Mouse (Mus musculus) adrenal gland, postnatal 10 days (tissue): ENCODE data around the gene Slc25a47. TPM values are rescaled to one million over a fixed set of nuclear protein-coding genes. Genes with fewer than 3 reads are reported as not detected.
"Not testable (repeated sequence)": the region's sequence is repeated elsewhere in the genome, so short reads cannot be mapped to it uniquely, and the experiment has no call there.

Experiments
- DNase-seq: peaks from one replicate; pipeline ENCODE4 v3.0.0; 2021; ENCODE audit warnings: mixed read lengths
- total RNA-seq, 2 experiments: library from RNA; stranded (reverse); gene quantifications; 2 replicates each; pipeline ENCODE4 v1.2.3; 2021

The Slc25a47 gene
- total RNA-seq, 2 experiments from 2014 or later: 49.1 to 181 TPM

GRCm38 (mm10) chr12:108826282-108826957, 9.4 kb upstream of the Slc25a47 start:
- no peak for DNase-seq

GRCm38 (mm10) chr12:108826958-108827535, 8.8 kb upstream of the Slc25a47 start:
- DNase-seq: no peak

DNA sequence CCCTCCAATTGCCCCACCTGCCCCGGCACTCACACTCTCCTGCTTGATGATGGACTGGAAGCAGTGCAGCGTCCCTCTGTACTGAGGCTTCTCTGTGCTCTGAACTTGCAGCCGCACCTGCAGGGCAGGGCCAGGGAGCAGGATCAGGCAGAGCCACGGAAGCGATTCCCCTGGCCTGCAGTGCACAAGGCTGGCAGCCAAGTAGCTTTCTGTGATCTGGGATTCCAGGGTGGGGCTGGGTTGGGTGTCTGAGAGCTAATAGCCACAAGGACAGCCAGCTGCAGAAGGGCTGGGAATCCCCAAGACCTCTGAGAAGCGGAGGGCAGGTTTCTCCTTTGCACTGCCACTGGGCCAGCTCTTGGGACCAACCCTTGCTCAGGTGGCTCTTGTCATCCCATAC, 8.2 kb upstream of the Slc25a47 start:
- DNase-seq: no peak

- no peak for DNase-seq
Observed at GRCm38 (mm10) chr12:108829636-108830035, 6.2 kb upstream of the Slc25a47 start.

DNA sequence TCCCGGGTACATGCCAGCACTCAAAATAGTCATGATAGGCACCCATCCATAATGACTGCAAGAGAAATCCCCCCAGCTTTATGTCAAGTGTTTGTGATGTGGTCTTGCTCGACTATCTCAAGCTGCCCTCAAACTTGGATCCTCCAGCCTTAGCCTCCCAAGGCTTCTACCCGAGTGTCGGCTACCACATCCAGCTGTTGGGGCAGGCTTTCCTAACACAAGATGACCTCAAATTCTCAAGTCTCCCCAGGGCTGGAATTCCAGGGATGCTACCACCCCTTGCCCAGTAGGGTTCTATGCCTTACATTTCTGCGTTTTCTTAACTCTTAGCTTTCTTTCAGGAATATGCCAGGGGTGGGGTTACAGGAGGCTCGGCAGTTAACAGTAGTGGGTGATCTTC, 5.5 kb upstream of the Slc25a47 start:
- no peak for DNase-seq

DNA sequence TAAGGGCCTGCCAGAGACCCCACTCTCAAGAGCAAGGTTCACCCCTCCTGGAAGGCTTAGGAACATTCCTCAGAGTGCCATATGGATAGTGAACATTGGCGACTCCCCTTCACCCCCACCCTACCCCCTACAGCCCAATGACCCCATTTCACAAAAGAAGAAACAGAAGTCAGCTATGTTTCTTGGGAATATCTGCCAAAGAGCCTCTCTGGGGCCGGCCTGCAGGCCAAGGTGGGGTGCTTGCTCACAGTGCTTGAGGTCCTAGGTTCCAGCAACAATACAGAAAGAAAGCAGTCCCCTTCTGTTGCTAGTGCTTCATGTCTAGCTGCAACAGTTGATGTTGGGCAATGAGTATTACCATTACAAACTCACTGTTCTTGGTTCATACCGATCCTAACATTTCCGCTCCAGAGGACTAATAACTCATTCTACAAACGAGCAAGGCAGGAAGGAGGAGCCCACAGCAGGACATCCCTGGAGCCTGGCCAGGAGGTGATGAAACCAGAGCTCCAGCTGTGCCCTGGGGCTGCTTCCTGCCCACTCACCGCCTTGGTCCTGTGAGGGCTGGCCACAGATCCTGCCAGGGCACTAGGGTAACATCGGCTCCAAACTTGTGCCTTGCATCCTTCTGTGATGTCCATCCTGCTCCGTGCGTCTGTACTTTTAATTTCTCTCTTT, 3.7 kb upstream of the Slc25a47 start:
- DNase-seq: peak; percentile 95

- peak; percentile 80 for DNase-seq
Observed at GRCm38 (mm10) chr12:108832851-108833250, 3.0 kb upstream of the Slc25a47 start.

- DNase-seq: no peak
Observed at GRCm38 (mm10) chr12:108833408-108833807, 2.4 kb upstream of the Slc25a47 start.

GRCm38 (mm10) chr12:108834337-108834736, 1.5 kb upstream of the Slc25a47 start:
- no peak for DNase-seq

- no peak for DNase-seq
Observed at GRCm38 (mm10) chr12:108834786-108835185, 1.1 kb upstream of the Slc25a47 start.

DNA sequence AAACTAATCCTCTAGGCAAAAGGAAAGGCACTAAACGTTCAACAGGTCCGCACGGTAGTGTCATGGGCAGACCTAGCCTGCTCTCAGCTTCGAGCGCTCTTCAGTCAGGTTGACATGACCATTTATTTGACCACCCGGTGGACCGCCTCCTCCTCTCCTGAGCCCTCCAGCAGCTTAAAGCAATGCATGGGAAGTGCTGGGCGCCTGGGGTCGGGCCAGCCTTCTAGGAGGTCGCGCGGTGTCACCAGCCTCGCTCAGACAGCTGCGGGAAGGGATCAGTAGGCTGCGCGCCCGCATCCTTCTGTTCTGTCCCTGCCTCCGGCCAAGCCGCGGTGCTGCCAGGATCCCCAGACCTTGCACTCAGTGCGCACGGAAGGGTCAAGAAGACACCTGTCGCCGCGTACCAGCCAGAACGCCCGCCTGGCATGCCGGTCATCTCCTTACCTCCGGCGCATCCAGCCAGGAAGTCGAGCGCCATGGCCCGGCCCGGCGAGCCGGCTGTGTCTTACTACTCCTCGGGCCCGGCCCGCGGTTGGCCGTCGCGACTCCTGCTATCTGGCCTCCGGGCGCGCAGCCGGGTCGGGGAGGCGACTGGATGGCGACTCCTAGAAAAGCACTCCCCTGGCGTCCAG, 522 bp upstream of the Slc25a47 start:
- no peak for DNase-seq

DNA sequence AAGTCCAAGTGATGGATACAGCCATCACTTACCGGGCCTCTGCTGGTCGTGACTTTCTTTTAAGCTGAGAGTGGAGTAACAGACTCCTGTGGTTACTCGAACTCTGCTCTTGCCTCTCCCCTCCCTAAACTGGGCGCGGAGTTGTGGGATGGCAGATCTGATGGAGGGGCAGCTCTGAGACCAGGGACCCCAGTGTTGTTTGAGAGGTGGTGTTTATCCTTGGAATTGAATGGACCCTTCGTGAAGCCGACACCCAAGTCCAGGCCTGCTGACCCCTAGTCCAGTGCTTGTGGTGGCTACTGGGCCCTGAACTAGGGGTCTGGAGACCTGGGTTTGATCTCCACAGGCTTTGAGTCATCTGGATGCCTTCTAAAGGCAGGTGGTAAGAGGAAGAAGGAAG, 876 bp downstream of the Slc25a47 start:
- no peak for DNase-seq

GRCm38 (mm10) chr12:108841181-108841580, 5.3 kb downstream of the Slc25a47 start:
- no peak for DNase-seq

- DNase-seq: peak; percentile 61
Observed at GRCm38 (mm10) chr12:108842663-108843062, 6.8 kb downstream of the Slc25a47 start.

DNA sequence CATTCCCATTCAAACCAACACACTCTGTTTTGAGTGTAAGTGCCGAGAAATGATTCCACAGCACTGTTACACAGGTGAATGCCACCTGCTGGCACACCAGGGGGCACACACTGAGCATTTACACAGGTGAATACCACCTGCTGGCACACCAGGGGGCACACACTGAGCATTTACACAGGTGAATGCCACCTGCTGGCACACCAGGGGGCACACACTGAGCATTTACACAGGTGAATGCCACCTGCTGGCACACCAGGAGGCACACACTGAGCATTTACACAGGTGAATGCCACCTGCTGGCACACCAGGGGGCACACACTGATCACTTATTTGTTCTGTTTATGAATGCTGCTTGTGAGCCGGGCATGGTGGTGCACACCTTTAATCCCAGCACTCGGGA, 12.2 kb downstream of the Slc25a47 start:
- not testable (repeated sequence) for DNase-seq

DNA sequence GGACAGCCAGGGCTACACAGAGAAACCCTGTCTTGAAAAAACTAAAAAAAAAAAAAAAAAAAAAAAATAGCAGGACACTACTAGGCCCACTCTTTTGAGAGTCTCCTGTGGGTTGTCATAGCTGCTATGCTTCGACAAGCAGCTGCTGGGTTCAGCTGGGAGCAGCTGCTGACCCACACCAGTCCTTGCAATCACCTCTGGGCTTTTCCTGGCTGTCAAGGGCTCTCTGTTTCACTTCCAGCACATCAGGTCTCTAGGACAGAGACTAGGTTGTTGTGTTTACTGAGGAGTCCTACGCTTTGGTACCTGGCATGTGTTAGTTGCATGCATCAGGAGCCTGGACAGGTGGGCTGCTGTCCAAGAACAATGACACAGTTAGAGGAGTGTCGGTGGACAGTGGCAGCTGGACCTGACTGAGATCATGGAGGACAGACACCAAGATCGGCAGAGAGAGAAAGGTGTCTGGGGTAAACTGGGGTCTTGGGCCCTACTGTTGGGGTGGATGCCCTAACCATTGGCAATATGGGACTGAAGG, 13.7 kb downstream of the Slc25a47 start:
- DNase-seq: no peak

GRCm38 (mm10) chr12:108850129-108850528, 14.3 kb downstream of the Slc25a47 start:
- DNase-seq: no peak

DNA sequence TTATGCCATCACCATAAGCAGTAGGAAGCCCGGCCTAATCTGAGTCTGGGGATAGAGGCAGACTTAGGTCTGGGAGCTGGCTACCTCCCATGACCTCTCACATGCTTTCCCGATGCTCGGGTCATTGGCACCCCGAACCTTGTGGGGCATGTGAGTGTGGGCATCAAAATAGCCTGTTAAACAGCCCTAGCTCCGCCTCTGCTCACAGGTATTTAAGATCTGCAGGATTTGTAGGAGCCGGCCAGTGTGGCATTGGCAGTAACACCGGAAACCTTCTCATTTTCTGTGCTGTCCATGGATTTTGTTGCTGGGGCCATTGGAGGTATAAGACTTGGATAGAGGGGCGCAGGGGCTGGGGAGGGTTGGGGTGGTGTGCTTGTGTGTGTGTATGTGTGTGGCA, 15.0 kb downstream of the Slc25a47 start:
- DNase-seq: no peak

- DNase-seq: no peak
Observed at GRCm38 (mm10) chr12:108852822-108853221, 17.0 kb downstream of the Slc25a47 start.

DNA sequence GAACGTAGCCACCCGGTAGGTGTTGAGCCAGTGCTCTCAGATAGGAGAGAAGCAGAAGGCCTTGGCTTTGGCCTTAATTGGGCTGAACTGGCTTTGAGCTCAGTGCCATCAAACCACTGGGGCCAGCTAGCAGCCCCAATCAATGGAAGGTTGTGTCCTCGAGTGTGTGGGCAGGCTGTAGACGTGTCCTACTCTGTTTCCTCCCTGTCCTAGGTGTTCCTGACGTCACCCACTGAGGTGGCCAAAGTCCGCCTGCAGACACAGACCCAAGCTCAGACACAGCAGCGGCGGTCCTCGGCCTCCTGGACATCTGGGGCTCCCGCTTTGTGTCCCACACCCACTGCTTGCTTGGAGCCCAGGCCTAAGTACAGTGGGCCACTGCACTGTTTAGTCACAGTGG, 19.2 kb downstream of the Slc25a47 start:
- DNase-seq: no peak

DNA sequence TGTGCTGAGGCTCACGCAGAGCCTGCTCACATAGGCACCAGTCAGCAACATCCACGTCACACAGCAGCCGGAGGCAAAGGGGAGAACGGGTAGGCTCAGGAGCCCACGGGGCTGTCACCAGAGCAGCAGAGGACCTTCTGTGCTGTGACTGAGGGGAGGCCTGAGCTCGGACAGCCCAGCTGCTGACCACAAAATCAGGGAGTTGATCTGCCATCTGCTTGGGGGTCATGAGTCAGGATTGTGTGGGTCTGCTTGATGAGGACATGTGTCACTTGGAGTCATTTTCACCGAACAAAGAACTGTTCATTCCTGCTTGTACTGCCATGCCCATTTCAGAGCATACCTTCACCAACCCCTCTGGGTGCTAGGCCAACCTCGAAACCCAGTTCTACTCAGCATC, 20.3 kb downstream of the Slc25a47 start:
- no peak for DNase-seq

DNA sequence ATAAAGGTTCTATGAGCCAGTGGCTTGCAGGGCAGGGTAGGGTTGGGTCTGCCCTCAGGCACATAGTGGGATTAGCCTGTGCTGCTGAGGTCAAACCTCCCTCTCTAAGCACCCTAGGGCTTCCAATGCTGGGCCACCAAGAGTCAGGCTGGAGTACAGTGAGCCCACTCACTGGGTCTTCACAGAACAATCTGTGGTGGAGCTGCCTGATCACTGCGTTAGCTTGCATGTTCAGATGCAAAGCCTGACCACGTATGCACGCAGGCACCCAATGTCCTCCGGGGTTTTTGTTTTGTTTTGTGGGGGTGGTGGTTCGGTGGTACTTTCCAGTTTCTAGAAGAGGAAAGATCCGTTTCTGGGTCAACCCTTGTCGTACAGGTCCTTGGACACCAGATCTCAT, 21.3 kb downstream of the Slc25a47 start:
- no peak for DNase-seq

DNA sequence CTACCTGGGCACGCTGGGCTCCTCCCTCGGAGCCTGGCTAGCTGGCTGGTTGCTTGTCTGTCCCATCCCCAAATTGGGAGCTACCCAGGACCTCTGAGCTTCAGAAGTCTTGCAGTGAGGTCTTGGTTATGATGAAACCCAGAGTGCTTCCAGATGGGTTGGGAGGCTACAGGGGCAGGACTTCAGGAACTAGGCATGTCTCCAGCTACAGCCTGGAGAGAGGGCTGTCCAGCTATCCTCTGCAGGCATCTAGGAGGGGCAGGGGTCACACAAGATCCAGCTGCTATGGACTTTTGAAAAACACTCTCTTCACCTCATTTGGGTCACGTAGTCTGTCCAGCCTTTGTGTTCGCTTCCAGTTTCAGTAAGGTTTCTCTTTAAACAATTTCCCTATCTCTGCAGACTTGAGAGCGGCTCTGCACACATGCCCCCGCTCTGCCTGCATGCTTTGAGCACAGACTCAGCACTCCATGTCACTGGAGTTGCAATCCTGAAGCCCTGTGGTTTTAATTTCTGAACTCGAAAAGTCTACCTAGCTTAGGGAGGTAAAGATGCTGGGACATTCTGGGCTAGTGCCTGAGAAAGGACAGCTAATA, 21.8 kb downstream of the Slc25a47 start:
- DNase-seq: no peak
